Mouse (Mus musculus) megakaryocyte-erythroid progenitor cell, adult 5 weeks (primary cell): ENCODE data around the gene Vmn1r81. TPM values are rescaled to one million over a fixed set of nuclear protein-coding genes. Genes with fewer than 3 reads are reported as not detected.

Experiments used
- polyA plus RNA-seq: library from polyadenylated mRNA; stranded (reverse); fragments of >175 nt; gene quantifications from 2 replicates; pipeline ENCODE4 v1.2.3, GENCODE M21; 2012

Gene Vmn1r81
- polyA plus RNA-seq, result 0.01 TPM in 1 of 2 replicates, not detected in the other

DNA sequence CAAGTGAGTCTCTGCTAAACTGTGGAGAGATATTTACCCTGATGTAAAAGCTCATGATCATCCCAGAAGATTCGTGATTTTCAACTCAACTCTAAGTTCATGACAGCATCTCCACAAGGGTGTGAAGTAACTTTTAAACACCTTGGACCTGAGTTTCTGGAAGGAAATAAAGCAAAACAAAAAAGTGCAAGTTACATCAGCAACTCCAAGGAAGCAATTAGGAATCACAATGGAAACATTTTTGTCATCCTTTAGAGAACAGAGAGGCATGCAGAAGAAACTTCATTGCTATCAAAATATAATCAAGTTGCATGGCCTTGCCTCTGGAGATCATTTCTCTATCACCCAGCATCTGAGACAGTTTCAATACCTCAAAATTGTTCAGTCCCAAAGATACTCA is at the start of gene Vmn1r81:
TSS of gene Vmn1r81 (minus strand) at position 101 of the 400 bp plus-strand sequence.

DNA sequence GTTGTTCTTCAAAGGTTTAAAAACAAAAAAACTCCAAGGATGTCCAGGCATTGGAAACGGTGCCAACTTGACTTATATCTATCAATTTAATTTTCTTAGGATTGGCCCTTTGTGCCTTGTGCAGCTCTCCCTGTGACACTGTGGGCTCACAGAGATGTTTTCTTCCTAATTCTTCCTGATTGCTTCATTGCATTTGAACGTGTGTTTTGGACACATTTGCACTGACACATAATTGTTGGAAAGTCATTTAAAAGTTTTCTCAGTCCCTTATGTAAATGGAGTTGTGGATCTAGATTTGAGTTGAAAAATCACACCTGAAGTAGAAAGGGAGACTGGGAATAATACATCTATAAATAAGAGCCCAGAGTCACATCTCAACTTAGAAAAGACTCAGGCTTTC is 32.1 kb upstream of the Vmn1r81 start, which contains the start of gene Vmn1r82:
TSS of gene Vmn1r82 (plus strand) at position 301 of the 400 bp plus-strand sequence.

Other genes with a start within 250 kb of the Vmn1r81 start
- gene Vmn1r77, start 231.5 kb downstream of the Vmn1r81 start, polyA plus RNA-seq, result not detected in 2 replicates
- not detected in 2 replicates for gene Vmn1r78, start 118.0 kb downstream of the Vmn1r81 start, polyA plus RNA-seq
- gene Vmn1r79, start 97.0 kb downstream of the Vmn1r81 start, polyA plus RNA-seq, result not detected in 2 replicates
- 0.02 TPM in 1 of 2 replicates, not detected in the other for gene Vmn1r80, start 79.0 kb downstream of the Vmn1r81 start, polyA plus RNA-seq
- gene Vmn1r82, start 32.2 kb upstream of the Vmn1r81 start, polyA plus RNA-seq, result 0.01 TPM in 1 of 2 replicates, not detected in the other
- gene Vmn1r83, start 61.2 kb upstream of the Vmn1r81 start, polyA plus RNA-seq, result not detected in 2 replicates
- 0.10 TPM in 1 of 2 replicates, not detected in the other for gene Vmn1r84, start 101.0 kb upstream of the Vmn1r81 start, polyA plus RNA-seq
- gene Zfp551, start 154.5 kb upstream of the Vmn1r81 start, polyA plus RNA-seq, result 0.14 and 0.17 TPM in 2 replicates
- gene Zfp606, start 210.0 kb upstream of the Vmn1r81 start, polyA plus RNA-seq, result 1.9 and 2.1 TPM in 2 replicates
- not detected in 2 replicates for gene 2900092C05Rik, start 244.2 kb upstream of the Vmn1r81 start, polyA plus RNA-seq